Mouse (Mus musculus): ENCODE measurements at regions not wholly inside any gene's neighbourhood (a gene's known extent, or its start where the extent isn't known, plus 50 kb on each side); places are given as distances from the start of the nearest gene placed in this dataset.

DNA sequence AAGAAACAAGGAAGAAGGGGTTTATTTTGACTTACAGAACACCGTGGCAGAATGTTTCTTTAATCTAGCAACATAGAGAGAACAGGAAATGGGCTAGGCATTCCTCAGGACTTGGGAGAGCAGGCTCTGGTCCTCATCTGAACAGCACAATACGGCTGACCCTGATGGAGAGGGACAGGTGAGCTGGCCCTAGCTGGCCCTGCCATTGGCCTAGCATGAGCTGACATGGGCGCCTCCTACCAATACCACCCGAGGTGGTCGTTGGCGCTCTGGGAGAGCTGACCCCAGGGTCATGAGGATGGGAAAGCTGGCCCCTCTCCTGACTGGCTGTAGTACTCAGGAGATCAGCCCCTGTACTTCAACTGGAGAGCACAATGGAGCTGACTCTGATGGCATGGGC, 718.4 kb upstream of the Tbl1xr1 start:
- TF ChIP-seq CTCF (IDR thresholded peaks at IDR 0.05; ENCODE audit: low read depth, low read length) (no peak), POLR2A (IDR thresholded peaks at IDR 0.05; ENCODE audit: borderline replicate concordance, low read depth, low read length) (no peak)
